Mouse (Mus musculus): ENCODE results near the gene C1rl. TPM values are rescaled to one million over a fixed set of nuclear protein-coding genes. Genes with fewer than 3 reads are reported as not detected.

The C1rl gene
- total RNA-seq, 2 experiments from 2014 or later, result 0.38 to 2.7 TPM

DNA sequence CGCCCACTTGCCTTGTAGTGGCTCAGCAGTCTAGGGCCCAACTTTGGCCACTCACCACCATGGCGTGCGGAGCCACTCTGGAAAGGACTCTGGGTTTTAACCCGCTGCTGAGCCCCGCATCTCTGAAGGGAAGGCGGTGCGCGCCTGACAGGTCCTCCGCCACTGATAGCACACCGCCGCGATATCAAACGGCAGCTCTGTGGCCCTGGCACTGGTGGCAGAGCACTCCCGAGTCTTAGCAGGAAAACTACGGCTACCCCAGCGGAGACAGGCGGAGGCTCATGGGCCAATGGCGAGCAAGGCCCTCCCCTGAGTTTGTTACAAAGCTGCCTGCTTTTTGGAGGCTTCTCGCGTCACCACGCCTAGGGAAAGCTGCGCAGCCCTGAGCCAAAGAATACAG is 59.9 kb downstream of the C1rl start:
- no peak for ATAC-seq (replicated peaks; ENCODE audit: low FRiP score, poor library complexity, severe bottlenecking)

DNA sequence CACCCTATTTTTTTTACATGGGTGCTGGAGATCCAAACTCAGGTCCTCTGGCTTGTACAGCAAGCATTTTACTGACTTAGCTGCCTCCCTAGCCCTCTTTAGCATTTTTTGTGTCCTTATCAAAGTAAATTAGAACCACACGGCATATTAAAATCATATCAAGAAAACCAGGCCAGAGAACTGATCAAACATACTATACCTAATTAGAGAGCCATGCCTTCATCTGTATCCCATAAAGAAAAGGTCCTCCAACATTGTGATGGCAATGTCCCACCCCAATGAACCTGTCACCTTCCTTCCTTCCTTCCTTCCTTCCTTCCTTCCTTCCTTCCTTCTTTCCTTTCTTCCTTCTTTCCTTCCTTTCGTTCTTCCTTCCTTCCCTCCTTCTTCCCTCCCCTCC is 63.0 kb downstream of the C1rl start:
- peak; percentile 81 for ATAC-seq (replicated peaks; ENCODE audit: low FRiP score, poor library complexity, severe bottlenecking)

Other genes with a start within 250 kb of the C1rl start
- gene Cd163, start 188.5 kb upstream of the C1rl start, total RNA-seq (2015; ENCODE audit: low replicate concordance), result 4.6 and 10.0 TPM in 2 replicates
- gene Cd163, start 188.5 kb upstream of the C1rl start, total RNA-seq (2017; ENCODE audit: low replicate concordance), result 18.4 and 20.0 TPM in 2 replicates
- gene Pex5, start 78.0 kb upstream of the C1rl start, total RNA-seq (2015; ENCODE audit: low replicate concordance), result 3.8 TPM in 2 replicates
- gene Pex5, start 78.0 kb upstream of the C1rl start, total RNA-seq (2017; ENCODE audit: low replicate concordance), result 5.2 and 7.0 TPM in 2 replicates
- 5.0 TPM in 2 replicates for gene Clstn3, start 28.3 kb upstream of the C1rl start, total RNA-seq (2015; ENCODE audit: low replicate concordance)
- 2.3 and 4.6 TPM in 2 replicates for gene Clstn3, start 28.3 kb upstream of the C1rl start, total RNA-seq (2017; ENCODE audit: low replicate concordance)
- 0.84 TPM in 1 of 2 replicates, not detected in the other for gene C1ra, start 19.3 kb downstream of the C1rl start, total RNA-seq (2015; ENCODE audit: low replicate concordance)
- gene C1ra, start 19.3 kb downstream of the C1rl start, total RNA-seq (2017; ENCODE audit: low replicate concordance), result 2.5 TPM in 1 of 2 replicates, not detected in the other
- not detected in 2 replicates for gene C1s1, start 49.2 kb downstream of the C1rl start, total RNA-seq (2015; ENCODE audit: low replicate concordance)
- gene C1s1, start 49.2 kb downstream of the C1rl start, total RNA-seq (2017; ENCODE audit: low replicate concordance), result 0.77 TPM in 1 of 2 replicates, not detected in the other
- 0.96 TPM in 1 of 2 replicates, not detected in the other for gene C1rb, start 77.2 kb downstream of the C1rl start, total RNA-seq (2015; ENCODE audit: low replicate concordance)
- 0.09 TPM in 1 of 2 replicates, not detected in the other for gene C1rb, start 77.2 kb downstream of the C1rl start, total RNA-seq (2017; ENCODE audit: low replicate concordance)
- not detected in 2 replicates for gene C1s2, start 143.0 kb downstream of the C1rl start, total RNA-seq (2015; ENCODE audit: low replicate concordance)
- gene C1s2, start 143.0 kb downstream of the C1rl start, total RNA-seq (2017; ENCODE audit: low replicate concordance), result not detected in 2 replicates
- 118 and 141 TPM in 2 replicates for gene Lpcat3, start 169.9 kb downstream of the C1rl start, total RNA-seq (2015; ENCODE audit: low replicate concordance)
- gene Lpcat3, start 169.9 kb downstream of the C1rl start, total RNA-seq (2017; ENCODE audit: low replicate concordance), result 81.5 and 135 TPM in 2 replicates
- 65.1 and 66.0 TPM in 2 replicates for gene Emg1, start 219.1 kb downstream of the C1rl start, total RNA-seq (2015; ENCODE audit: low replicate concordance)
- gene Emg1, start 219.1 kb downstream of the C1rl start, total RNA-seq (2017; ENCODE audit: low replicate concordance), result 35.8 and 37.2 TPM in 2 replicates
- 44.2 and 79.4 TPM in 2 replicates for gene Phb2, start 219.2 kb downstream of the C1rl start, total RNA-seq (2015; ENCODE audit: low replicate concordance)
- 70.3 and 70.7 TPM in 2 replicates for gene Phb2, start 219.2 kb downstream of the C1rl start, total RNA-seq (2017; ENCODE audit: low replicate concordance)
- gene Ptpn6, start 245.6 kb downstream of the C1rl start, total RNA-seq (2015; ENCODE audit: low replicate concordance), result 57.8 and 60.2 TPM in 2 replicates
- 142 and 156 TPM in 2 replicates for gene Ptpn6, start 245.6 kb downstream of the C1rl start, total RNA-seq (2017; ENCODE audit: low replicate concordance)
- gene Grcc10, start 248.3 kb downstream of the C1rl start, total RNA-seq (2015; ENCODE audit: low replicate concordance), result 33.6 and 64.9 TPM in 2 replicates
- gene Grcc10, start 248.3 kb downstream of the C1rl start, total RNA-seq (2017; ENCODE audit: low replicate concordance), result 7.5 and 16.9 TPM in 2 replicates

All from erythroblast, adult 5-6 weeks (primary cell).